Mouse (Mus musculus): ENCODE results near the gene Cfap70. TPM values are rescaled to one million over a fixed set of nuclear protein-coding genes. Genes with fewer than 3 reads are reported as not detected.
A peak's percentile ranks its signal among the peaks of the same experiment; 100 is the strongest.

The Cfap70 gene
- polyA plus RNA-seq, 1 experiment from 2014 or later: 0.19 TPM

GRCm38 (mm10) chr14:20371854-20372253, 80.2 kb downstream of the Cfap70 start:
- Histone ChIP-seq H3K4me3 (no peak overlapping the region), H3K27me3 (replicated peaks) (no peaks in the 10 kb centered on the region), H3K27ac (no peak overlapping the region), H3K36me3 (peaks cover 44% of the 10 kb centered on the region), H3K9me3 (replicated peaks) (no peaks in the 10 kb centered on the region), H3K4me2 (no peak overlapping the region), H3K4me1 (peaks cover 4% of the 10 kb centered on the region), H3K9ac (no peak overlapping the region)
- 75% methylated on average over 1 of the region's 1 CpGs for whole genome bisulfite sequencing (ENCODE audit: insufficient replicate concordance)
- no peak for ATAC-seq

GRCm38 (mm10) chr14:20370798-20371197, 81.2 kb downstream of the Cfap70 start:
- Histone ChIP-seq H3K4me3 (no peak overlapping the region), H3K27ac (no peak overlapping the region), H3K4me2 (no peak overlapping the region), H3K36me3 (peaks cover 39% of the 10 kb centered on the region), H3K27me3 (replicated peaks) (no peaks in the 10 kb centered on the region), H3K4me1 (peaks cover 3% of the 10 kb centered on the region; the same call in 1 of the 2 replicates), H3K9me3 (replicated peaks) (no peaks in the 10 kb centered on the region), H3K9ac (no peak overlapping the region)
- WGBS (ENCODE audit: insufficient replicate concordance): 71% methylated on average over 7 of the region's 7 CpGs
- ATAC-seq: no peak

GRCm38 (mm10) chr14:20368271-20368670, 83.8 kb downstream of the Cfap70 start:
- Histone ChIP-seq H3K4me3 (no peak overlapping the region), H3K9ac (no peak overlapping the region), H3K27me3 (replicated peaks) (no peaks in the 10 kb centered on the region), H3K9me3 (replicated peaks) (no peaks in the 10 kb centered on the region), H3K4me2 (no peak overlapping the region), H3K27ac (no peak overlapping the region), H3K4me1 (peaks cover 3% of the 10 kb centered on the region; the same call in 1 of the 2 replicates), H3K36me3 (peaks cover 42% of the 10 kb centered on the region)
- 84% methylated on average over 3 of the region's 3 CpGs for WGBS (ENCODE audit: insufficient replicate concordance)
- no peak for ATAC-seq

GRCm38 (mm10) chr14:20363230-20363629, 88.8 kb downstream of the Cfap70 start:
- no peak overlapping the region for H3K4me3 ChIP-seq
- ATAC-seq: no peak

GRCm38 (mm10) chr14:20347991-20348541, 104.0 kb downstream of the Cfap70 start, which contains the start of the genes Ecd and Fam149b:
TSS of gene Ecd (minus strand) at chr14:20348121.
TSS of gene Fam149b (plus strand) at chr14:20348162.
- Histone ChIP-seq H3K4me2 (peak within 1 kb of the TSS; percentile 80), H3K4me3 (peak within 1 kb of the TSS; percentile 84), H3K9ac (peak within 1 kb of the TSS; percentile 91), H3K36me3 (peaks cover 42% of the 10 kb centered on the region), H3K4me1 (peaks cover 29% of the 10 kb centered on the region), H3K27me3 (replicated peaks) (no peaks in the 10 kb centered on the region), H3K9me3 (replicated peaks) (no peaks in the 10 kb centered on the region), H3K27ac (peak within 1 kb of the TSS; percentile 92)
- ATAC-seq: peak; percentile 98
- WGBS (ENCODE audit: insufficient replicate concordance): under 1% methylated on average over 33 of the region's 42 CpGs

More at GRCm38 (mm10) chr14:20363230-20363629, 88.8 kb downstream of the Cfap70 start:
- Histone ChIP-seq H3K9ac (no peak overlapping the region), H3K9me3 (replicated peaks) (no peaks in the 10 kb centered on the region), H3K27me3 (replicated peaks) (no peaks in the 10 kb centered on the region), H3K27ac (no peak overlapping the region), H3K4me1 (no peaks in the 10 kb centered on the region), H3K4me2 (no peak overlapping the region), H3K36me3 (peaks cover 71% of the 10 kb centered on the region)
- WGBS (ENCODE audit: insufficient replicate concordance): 78% methylated on average over 4 of the region's 4 CpGs

GRCm38 (mm10) chr14:20347441-20347990, 104.5 kb downstream of the Cfap70 start:
- H3K4me1 ChIP-seq: peaks cover 29% of the 10 kb centered on the region
- H3K4me2 ChIP-seq: peak overlapping the region; percentile 80
- H3K27me3 ChIP-seq (replicated peaks): no peaks in the 10 kb centered on the region
- peak overlapping the region; percentile 92 for H3K27ac ChIP-seq
- ATAC-seq: peak; percentile 69
- H3K9me3 ChIP-seq (replicated peaks): no peaks in the 10 kb centered on the region
- WGBS (ENCODE audit: insufficient replicate concordance): 1% methylated on average over 15 of the region's 15 CpGs
- H3K36me3 ChIP-seq: peaks cover 42% of the 10 kb centered on the region
- H3K4me3 ChIP-seq: peak overlapping the region; percentile 84
- H3K9ac ChIP-seq: peak overlapping the region; percentile 91

GRCm38 (mm10) chr14:20345885-20346284, 106.1 kb downstream of the Cfap70 start:
- Histone ChIP-seq H3K36me3 (peaks cover 50% of the 10 kb centered on the region), H3K4me1 (peaks cover 33% of the 10 kb centered on the region), H3K27ac (no peak overlapping the region), H3K4me2 (peak overlapping the region; percentile 80; the same call in 1 of the 2 replicates), H3K9ac (no peak overlapping the region), H3K4me3 (no peak overlapping the region), H3K9me3 (replicated peaks) (no peaks in the 10 kb centered on the region), H3K27me3 (replicated peaks) (no peaks in the 10 kb centered on the region)
- ATAC-seq: no peak
- 83% methylated on average over 9 of the region's 9 CpGs for WGBS (ENCODE audit: insufficient replicate concordance)

Other genes starting within 250 kb of the Cfap70 start
- gene Kcnk16, start 183.0 kb downstream of the Cfap70 start, polyA plus RNA-seq (2016; fragmentation: Nextera tagmentation; extraction: Ambion mirVana): 1.4 and 1.7 TPM in 2 replicates
- 7.8 and 9.3 TPM in 2 replicates for gene Nudt13, start 157.5 kb downstream of the Cfap70 start, polyA plus RNA-seq (2016; fragmentation: Nextera tagmentation; extraction: Ambion mirVana)
- gene Ecd, start 104.1 kb downstream of the Cfap70 start, polyA plus RNA-seq (2016; fragmentation: Nextera tagmentation; extraction: Ambion mirVana): 49.2 and 49.5 TPM in 2 replicates
- gene Fam149b, start 104.1 kb downstream of the Cfap70 start, polyA plus RNA-seq (2016; fragmentation: Nextera tagmentation; extraction: Ambion mirVana): 14.6 TPM in 2 replicates
- 146 and 147 TPM in 2 replicates for gene Dnajc9, start 63.3 kb downstream of the Cfap70 start, polyA plus RNA-seq (2016; fragmentation: Nextera tagmentation; extraction: Ambion mirVana)
- 80.1 and 81.3 TPM in 2 replicates for gene Mrps16, start 58.6 kb downstream of the Cfap70 start, polyA plus RNA-seq (2016; fragmentation: Nextera tagmentation; extraction: Ambion mirVana)
- gene Anxa7, start 27.9 kb upstream of the Cfap70 start, polyA plus RNA-seq (2016; fragmentation: Nextera tagmentation; extraction: Ambion mirVana): 49.2 and 51.4 TPM in 2 replicates
- gene Mss51, start 44.7 kb upstream of the Cfap70 start, polyA plus RNA-seq (2016; fragmentation: Nextera tagmentation; extraction: Ambion mirVana): 0.48 and 0.57 TPM in 2 replicates
- 26.8 and 30.0 TPM in 2 replicates for gene Ppp3cb, start 94.3 kb upstream of the Cfap70 start, polyA plus RNA-seq (2016; fragmentation: Nextera tagmentation; extraction: Ambion mirVana)
- 2.2 and 2.3 TPM in 2 replicates for gene Usp54, start 188.8 kb upstream of the Cfap70 start, polyA plus RNA-seq (2016; fragmentation: Nextera tagmentation; extraction: Ambion mirVana)
- 0.38 TPM in 1 of 2 replicates, not detected in the other for gene Myoz1, start 204.3 kb upstream of the Cfap70 start, polyA plus RNA-seq (2016; fragmentation: Nextera tagmentation; extraction: Ambion mirVana)
- 0.25 and 0.54 TPM in 2 replicates for gene Synpo2l, start 216.1 kb upstream of the Cfap70 start, polyA plus RNA-seq (2016; fragmentation: Nextera tagmentation; extraction: Ambion mirVana)
- 51.9 and 54.6 TPM in 2 replicates for gene Sec24c, start 222.1 kb upstream of the Cfap70 start, polyA plus RNA-seq (2016; fragmentation: Nextera tagmentation; extraction: Ambion mirVana)
- gene Fut11, start 242.7 kb upstream of the Cfap70 start, polyA plus RNA-seq (2016; fragmentation: Nextera tagmentation; extraction: Ambion mirVana): 10.2 and 11.5 TPM in 2 replicates